Mouse (Mus musculus) stomach, embryonic 16.5 days (tissue): ENCODE data around the gene Capn15. TPM values are rescaled to one million over a fixed set of nuclear protein-coding genes. Genes with fewer than 3 reads are reported as not detected.

Source experiments
- ATAC-seq: fragments of 200-750 bp; cut with Nextera tagmentation; 2 replicates; pipeline ENCODE4 v1.8.0; 2017; ENCODE audit warnings: moderate number of reproducible peaks, moderate TSS enrichment; ENCODE audit not compliant: insufficient read depth, low FRiP score
- H3K27ac ChIP-seq: fragments of 300-500 bp; sonication (generic); 2 replicates; pipeline ENCODE4 v1.5.1; 2014; ENCODE audit warnings: low read length
- H3K27me3 ChIP-seq: fragments of 300-500 bp; sonication (generic); 2 replicates; pipeline ENCODE4 v1.6.1; 2014; ENCODE audit warnings: low read length, control low read depth, mixed read lengths; ENCODE audit not compliant: control insufficient read depth, insufficient read depth
- H3K36me3 ChIP-seq: fragments of 300-500 bp; sonication (generic); 2 replicates; pipeline ENCODE4 v1.6.1; 2014; ENCODE audit warnings: low read length; ENCODE audit not compliant: control insufficient read depth, insufficient read depth
- H3K4me1 ChIP-seq: fragments of 300-500 bp; sonication (generic); 2 replicates; pipeline ENCODE4 v1.6.1; 2014; ENCODE audit warnings: low read length, control low read depth, mixed read lengths; ENCODE audit not compliant: control insufficient read depth, insufficient read depth
- H3K4me2 ChIP-seq: fragments of 300-500 bp; sonication (generic); 2 replicates; pipeline ENCODE4 v1.6.1; 2014; ENCODE audit warnings: low read depth, low read length, mixed read lengths
- H3K4me3 ChIP-seq: fragments of 300-500 bp; sonication (generic); replicated peaks from 2 replicates; pipeline ENCODE4 v1.5.1; 2014; ENCODE audit warnings: mild to moderate bottlenecking, low read length
- H3K9ac ChIP-seq: fragments of 300-500 bp; sonication (generic); 2 replicates; pipeline ENCODE4 v1.6.1; 2014; ENCODE audit warnings: low read length
- H3K9me3 ChIP-seq: fragments of 300-500 bp; sonication (generic); replicated peaks from 2 replicates; pipeline ENCODE4 v1.6.1; 2016; ENCODE audit warnings: low read length, control low read depth; ENCODE audit not compliant: control insufficient read depth
- WGBS: fragments of 180-500 bp; shearing (Covaris S2); extraction: QIAGEN DNeasy Blood & Tissue Kit; methylation state at CpG from one replicate; pipeline ENCODE4 v1.1.7; 2014; 5-methylcytosine and 5-hydroxymethylcytosine counted together
- polyA plus RNA-seq: library from polyadenylated mRNA; unstranded; fragments of >200 nt; fragmentation: Nextera tagmentation; extraction: Ambion mirVana; gene quantifications from 2 replicates; pipeline ENCODE4 v1.2.1, GENCODE M21; 2015

Gene Capn15
- polyA plus RNA-seq, 1 experiment from 2014 or later = 23.3 TPM

GRCm38 (mm10) chr17:25953161-25953560 is 32.4 kb downstream of the Capn15 start:
- WGBS = 80% methylated on average over 5 of the region's 5 CpGs
- Histone ChIP-seq H3K9me3 (no peaks in the 10 kb centered on the region), H3K27ac (no peak overlapping the region), H3K36me3 (no peaks in the 10 kb centered on the region), H3K4me3 (no peak overlapping the region), H3K9ac (no peak overlapping the region), H3K4me2 (no peak overlapping the region), H3K27me3 (peaks cover 38% of the 10 kb centered on the region), H3K4me1 (peaks cover 8% of the 10 kb centered on the region)
- ATAC-seq = no peak

GRCm38 (mm10) chr17:25951803-25952623 is 33.6 kb downstream of the Capn15 start, which contains the start of gene A930017K11Rik:
A930017K11Rik (minus strand) TSS chr17:25952565.
- Histone ChIP-seq H3K4me3 (peak within 1 kb of the TSS; percentile 48), H3K27me3 (peaks cover 38% of the 10 kb centered on the region), H3K36me3 (no peaks in the 10 kb centered on the region), H3K4me2 (peak within 1 kb of the TSS; percentile 72), H3K27ac (no peak within 1 kb of the TSS), H3K9me3 (no peaks in the 10 kb centered on the region), H3K9ac (peak within 1 kb of the TSS; percentile 56), H3K4me1 (peaks cover 8% of the 10 kb centered on the region)
- 1% methylated on average over 58 of the region's 58 CpGs for WGBS
- no peak for ATAC-seq

- Histone ChIP-seq H3K27me3 (peaks cover 38% of the 10 kb centered on the region), H3K27ac (no peak overlapping the region), H3K9ac (peak overlapping the region; percentile 56), H3K4me1 (peaks cover 8% of the 10 kb centered on the region), H3K4me3 (peak overlapping the region; percentile 48), H3K9me3 (no peaks in the 10 kb centered on the region), H3K36me3 (no peaks in the 10 kb centered on the region), H3K4me2 (peak overlapping the region; percentile 72)
- under 1% methylated on average over 33 of the region's 33 CpGs for WGBS
- ATAC-seq = no peak
Observed at GRCm38 (mm10) chr17:25951225-25951802, 34.3 kb downstream of the Capn15 start.

GRCm38 (mm10) chr17:25950706-25951105 is 34.9 kb downstream of the Capn15 start:
- no peaks in the 10 kb centered on the region for H3K36me3 ChIP-seq
- no peak overlapping the region for H3K27ac ChIP-seq
- no peak overlapping the region for H3K4me2 ChIP-seq
- 0% methylated on average over 2 of the region's 3 CpGs for WGBS
- H3K9ac ChIP-seq = no peak overlapping the region
- peaks cover 38% of the 10 kb centered on the region for H3K27me3 ChIP-seq
- no peak for ATAC-seq
- H3K4me1 ChIP-seq = peaks cover 8% of the 10 kb centered on the region
- H3K9me3 ChIP-seq = no peaks in the 10 kb centered on the region
- no peak overlapping the region for H3K4me3 ChIP-seq

- H3K36me3 ChIP-seq = no peaks in the 10 kb centered on the region
- no peak overlapping the region for H3K4me2 ChIP-seq
- WGBS = 74% methylated on average over 5 of the region's 5 CpGs
- peaks cover 38% of the 10 kb centered on the region for H3K27me3 ChIP-seq
- no peaks in the 10 kb centered on the region for H3K9me3 ChIP-seq
- H3K27ac ChIP-seq = no peak overlapping the region
- ATAC-seq = no peak
- H3K9ac ChIP-seq = no peak overlapping the region
- peaks cover 8% of the 10 kb centered on the region for H3K4me1 ChIP-seq
- H3K4me3 ChIP-seq = no peak overlapping the region
Observed at GRCm38 (mm10) chr17:25949981-25950380, 35.6 kb downstream of the Capn15 start.

DNA sequence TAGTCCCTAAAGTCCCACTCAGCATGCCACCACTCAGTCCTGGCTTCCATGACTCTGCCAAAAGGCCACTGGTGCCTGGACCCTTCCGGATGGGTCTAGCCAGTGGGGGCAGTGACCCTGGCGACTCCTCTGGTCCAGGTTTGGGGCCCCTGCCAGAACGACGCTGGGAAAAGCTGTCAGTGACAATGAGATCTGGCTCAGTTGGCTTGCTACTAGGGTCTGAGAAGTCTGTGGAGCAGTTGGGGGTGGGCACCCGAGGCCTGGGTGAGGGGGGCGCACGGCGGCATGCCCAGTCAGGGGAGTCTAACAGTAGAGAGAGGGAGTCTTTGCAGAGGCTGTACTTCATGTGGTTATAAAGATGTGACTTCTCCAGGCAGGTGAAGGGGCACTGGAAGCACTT is 37.5 kb downstream of the Capn15 start:
- WGBS = 80% methylated on average over 8 of the region's 8 CpGs
- H3K27ac ChIP-seq = no peak overlapping the region
- H3K4me3 ChIP-seq = no peak overlapping the region
- H3K4me2 ChIP-seq = no peak overlapping the region
- no peak for ATAC-seq
- H3K9ac ChIP-seq = no peak overlapping the region
- peaks cover 33% of the 10 kb centered on the region for H3K27me3 ChIP-seq
- no peaks in the 10 kb centered on the region for H3K36me3 ChIP-seq
- H3K9me3 ChIP-seq = no peaks in the 10 kb centered on the region
- H3K4me1 ChIP-seq = peaks cover 8% of the 10 kb centered on the region

DNA sequence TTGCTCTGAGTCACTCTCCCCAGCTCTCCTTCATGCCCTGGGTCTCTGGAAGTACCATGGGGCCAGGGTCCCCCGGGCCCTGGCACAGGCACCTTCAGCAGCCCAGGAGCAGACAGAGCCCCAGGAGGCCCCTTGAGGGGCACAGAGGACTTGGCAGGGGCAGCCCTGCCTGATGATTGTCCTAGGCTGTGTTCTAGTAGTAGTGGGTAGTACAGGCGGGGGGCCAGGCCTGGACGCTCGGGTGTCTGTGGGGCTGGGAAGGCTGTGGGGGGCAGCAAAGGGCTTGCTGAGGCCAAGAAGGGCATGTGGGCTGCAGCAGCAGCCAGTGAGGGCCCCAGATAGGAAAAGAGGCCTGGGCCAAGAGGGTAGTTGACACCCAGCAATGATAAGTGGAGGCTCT is 38.0 kb downstream of the Capn15 start:
- Histone ChIP-seq H3K27ac (no peak overlapping the region), H3K36me3 (no peaks in the 10 kb centered on the region), H3K4me2 (no peak overlapping the region), H3K9ac (peak overlapping the region; percentile 3; the same call in 1 of the 2 replicates), H3K4me3 (no peak overlapping the region), H3K9me3 (no peaks in the 10 kb centered on the region), H3K27me3 (peaks cover 28% of the 10 kb centered on the region), H3K4me1 (peaks cover 8% of the 10 kb centered on the region)
- 71% methylated on average over 4 of the region's 4 CpGs for WGBS
- ATAC-seq = no peak

- Histone ChIP-seq H3K27me3 (peaks cover 21% of the 10 kb centered on the region), H3K9me3 (no peaks in the 10 kb centered on the region), H3K4me1 (peaks cover 4% of the 10 kb centered on the region), H3K36me3 (no peaks in the 10 kb centered on the region), H3K9ac (no peak overlapping the region), H3K4me2 (no peak overlapping the region), H3K4me3 (no peak overlapping the region), H3K27ac (no peak overlapping the region)
- WGBS = 83% methylated on average over 8 of the region's 8 CpGs
- ATAC-seq = no peak
Observed at GRCm38 (mm10) chr17:25946891-25947290, 38.7 kb downstream of the Capn15 start.

GRCm38 (mm10) chr17:25946349-25946748 is 39.2 kb downstream of the Capn15 start:
- Histone ChIP-seq H3K27ac (no peak overlapping the region), H3K9ac (no peak overlapping the region), H3K4me2 (no peak overlapping the region), H3K4me3 (no peak overlapping the region), H3K4me1 (peaks cover 2% of the 10 kb centered on the region), H3K27me3 (peaks cover 17% of the 10 kb centered on the region), H3K9me3 (no peaks in the 10 kb centered on the region), H3K36me3 (no peaks in the 10 kb centered on the region)
- ATAC-seq = no peak
- 74% methylated on average over 7 of the region's 7 CpGs for WGBS
